Mouse (Mus musculus): ENCODE measurements around the gene Rsbn1l.

Rsbn1l gene

GRCm38 (mm10) chr5:20956298-20956697 is at the start of gene Rsbn1l:
Gene Rsbn1l, minus strand, starts transcription at chr5:20956398.
- H3K36me3 ChIP-seq (ENCODE audit: control insufficient read depth, insufficient read depth, low read length, poor library complexity, severe bottlenecking), result 0 out of 2 replicates have a peak, but pooled peaks cover 3% of the 10 kb centered on the region
- H3K27me3 ChIP-seq (ENCODE audit: control insufficient read depth, insufficient read depth, low read length, poor library complexity, severe bottlenecking), result no peaks in the 10 kb centered on the region
- DNase-seq (ENCODE audit: low read depth, low spot score), result no peak

GRCm38 (mm10) chr5:21002723-21003122 is 46.5 kb upstream of the Rsbn1l start:
- peak; percentile 56 for DNase-seq (ENCODE audit: low read depth, low spot score)

GRCm38 (mm10) chr5:21001622-21002315 is 45.6 kb upstream of the Rsbn1l start:
- Histone ChIP-seq H3K36me3 (ENCODE audit: control insufficient read depth, insufficient read depth, low read length, poor library complexity, severe bottlenecking) (peaks cover 4% of the 10 kb centered on the region), H3K27me3 (ENCODE audit: control insufficient read depth, insufficient read depth, low read length, poor library complexity, severe bottlenecking) (no peaks in the 10 kb centered on the region)
- DNase-seq (ENCODE audit: low read depth, low spot score), result no peak

More at GRCm38 (mm10) chr5:21002723-21003122, 46.5 kb upstream of the Rsbn1l start:
- Histone ChIP-seq H3K27me3 (ENCODE audit: control insufficient read depth, insufficient read depth, low read length, poor library complexity, severe bottlenecking) (no peaks in the 10 kb centered on the region), H3K36me3 (ENCODE audit: control insufficient read depth, insufficient read depth, low read length, poor library complexity, severe bottlenecking) (peaks cover 3% of the 10 kb centered on the region)

- Histone ChIP-seq H3K36me3 (ENCODE audit: control insufficient read depth, insufficient read depth, low read length, poor library complexity, severe bottlenecking) (peaks cover 4% of the 10 kb centered on the region), H3K27me3 (ENCODE audit: control insufficient read depth, insufficient read depth, low read length, poor library complexity, severe bottlenecking) (no peaks in the 10 kb centered on the region)
- DNase-seq (ENCODE audit: low read depth, low spot score), result no peak
These were observed 42.2 kb upstream of the Rsbn1l start for GRCm38 (mm10) chr5:20998427-20998826.

GRCm38 (mm10) chr5:20997555-20997954 is 41.4 kb upstream of the Rsbn1l start:
- H3K36me3 ChIP-seq (ENCODE audit: control insufficient read depth, insufficient read depth, low read length, poor library complexity, severe bottlenecking), result peaks cover 6% of the 10 kb centered on the region; the same call in 1 of the 2 replicates
- no peak for DNase-seq (ENCODE audit: low read depth, low spot score)
- H3K27me3 ChIP-seq (ENCODE audit: control insufficient read depth, insufficient read depth, low read length, poor library complexity, severe bottlenecking), result no peaks in the 10 kb centered on the region

GRCm38 (mm10) chr5:20990062-20990809 is 34.0 kb upstream of the Rsbn1l start:
- Histone ChIP-seq H3K27me3 (ENCODE audit: control insufficient read depth, insufficient read depth, low read length, poor library complexity, severe bottlenecking) (no peaks in the 10 kb centered on the region), H3K36me3 (ENCODE audit: control insufficient read depth, insufficient read depth, low read length, poor library complexity, severe bottlenecking) (peaks cover 11% of the 10 kb centered on the region; the same call in 1 of the 2 replicates)
- no peak for DNase-seq (ENCODE audit: low read depth, low spot score)

- DNase-seq (ENCODE audit: low read depth, low spot score), result no peak
- H3K27me3 ChIP-seq (ENCODE audit: control insufficient read depth, insufficient read depth, low read length, poor library complexity, severe bottlenecking), result no peaks in the 10 kb centered on the region
- H3K36me3 ChIP-seq (ENCODE audit: control insufficient read depth, insufficient read depth, low read length, poor library complexity, severe bottlenecking), result peaks cover 7% of the 10 kb centered on the region; the same call in 1 of the 2 replicates
These were observed 30.1 kb upstream of the Rsbn1l start for GRCm38 (mm10) chr5:20986271-20986670.

- no peak for DNase-seq (ENCODE audit: low read depth, low spot score)
- Histone ChIP-seq H3K36me3 (ENCODE audit: control insufficient read depth, insufficient read depth, low read length, poor library complexity, severe bottlenecking) (0 out of 2 replicates have a peak, but pooled peaks cover 3% of the 10 kb centered on the region), H3K27me3 (ENCODE audit: control insufficient read depth, insufficient read depth, low read length, poor library complexity, severe bottlenecking) (no peaks in the 10 kb centered on the region)
These were observed 27.3 kb upstream of the Rsbn1l start for GRCm38 (mm10) chr5:20983505-20983904.

- no peaks in the 10 kb centered on the region for H3K36me3 ChIP-seq (ENCODE audit: control insufficient read depth, insufficient read depth, low read length, poor library complexity, severe bottlenecking)
- DNase-seq (ENCODE audit: low read depth, low spot score), result no peak
- no peaks in the 10 kb centered on the region for H3K27me3 ChIP-seq (ENCODE audit: control insufficient read depth, insufficient read depth, low read length, poor library complexity, severe bottlenecking)
These were observed 18.5 kb upstream of the Rsbn1l start for GRCm38 (mm10) chr5:20974690-20975089.

GRCm38 (mm10) chr5:20973999-20974398 is 17.8 kb upstream of the Rsbn1l start:
- Histone ChIP-seq H3K27me3 (ENCODE audit: control insufficient read depth, insufficient read depth, low read length, poor library complexity, severe bottlenecking) (no peaks in the 10 kb centered on the region), H3K36me3 (ENCODE audit: control insufficient read depth, insufficient read depth, low read length, poor library complexity, severe bottlenecking) (no peaks in the 10 kb centered on the region)
- DNase-seq (ENCODE audit: low read depth, low spot score), result no peak

GRCm38 (mm10) chr5:20973069-20973468 is 16.9 kb upstream of the Rsbn1l start:
- DNase-seq (ENCODE audit: low read depth, low spot score), result peak; percentile 44
- Histone ChIP-seq H3K36me3 (ENCODE audit: control insufficient read depth, insufficient read depth, low read length, poor library complexity, severe bottlenecking) (no peaks in the 10 kb centered on the region), H3K27me3 (ENCODE audit: control insufficient read depth, insufficient read depth, low read length, poor library complexity, severe bottlenecking) (no peaks in the 10 kb centered on the region)

GRCm38 (mm10) chr5:20968963-20969362 is 12.8 kb upstream of the Rsbn1l start:
- DNase-seq (ENCODE audit: low read depth, low spot score), result peak; percentile 84
- Histone ChIP-seq H3K36me3 (ENCODE audit: control insufficient read depth, insufficient read depth, low read length, poor library complexity, severe bottlenecking) (no peaks in the 10 kb centered on the region), H3K27me3 (ENCODE audit: control insufficient read depth, insufficient read depth, low read length, poor library complexity, severe bottlenecking) (no peaks in the 10 kb centered on the region)

- no peaks in the 10 kb centered on the region for H3K27me3 ChIP-seq (ENCODE audit: control insufficient read depth, insufficient read depth, low read length, poor library complexity, severe bottlenecking)
- no peaks in the 10 kb centered on the region for H3K36me3 ChIP-seq (ENCODE audit: control insufficient read depth, insufficient read depth, low read length, poor library complexity, severe bottlenecking)
- DNase-seq (ENCODE audit: low read depth, low spot score), result peak; percentile 60
These were observed 12.3 kb upstream of the Rsbn1l start for GRCm38 (mm10) chr5:20968493-20968892.

- H3K36me3 ChIP-seq (ENCODE audit: control insufficient read depth, insufficient read depth, low read length, poor library complexity, severe bottlenecking), result no peaks in the 10 kb centered on the region
- peak; percentile 73 for DNase-seq (ENCODE audit: low read depth, low spot score)
These were observed 11.7 kb upstream of the Rsbn1l start for GRCm38 (mm10) chr5:20967942-20968341.

GRCm38 (mm10) chr5:20964446-20964845 is 8.2 kb upstream of the Rsbn1l start:
- 0 out of 2 replicates have a peak, but pooled peaks cover 3% of the 10 kb centered on the region for H3K36me3 ChIP-seq (ENCODE audit: control insufficient read depth, insufficient read depth, low read length, poor library complexity, severe bottlenecking)
- no peak for DNase-seq (ENCODE audit: low read depth, low spot score)
- no peaks in the 10 kb centered on the region for H3K27me3 ChIP-seq (ENCODE audit: control insufficient read depth, insufficient read depth, low read length, poor library complexity, severe bottlenecking)

More at GRCm38 (mm10) chr5:20967942-20968341, 11.7 kb upstream of the Rsbn1l start:
- no peaks in the 10 kb centered on the region for H3K27me3 ChIP-seq (ENCODE audit: control insufficient read depth, insufficient read depth, low read length, poor library complexity, severe bottlenecking)

Data from splenic B cell, adult 2 months (primary cell).